Mouse (Mus musculus): ENCODE measurements around the gene Trpv5. TPM values are rescaled to one million over a fixed set of nuclear protein-coding genes. Genes with fewer than 3 reads are reported as not detected.

Gene Trpv5
- polyA plus RNA-seq (2014; fragmentation: Illumina TruSeq; extraction: RNeasy Lipid Tissue Mini Kit (QIAGEN cat#74804); ENCODE audit: low read depth, low replicate concordance), result not detected

GRCm38 (mm10) chr6:41680669-41681068 lies at the start of gene Trpv5:
Trpv5 (minus strand) TSS chr6:41680769.

GRCm38 (mm10) chr6:41704123-41704522 lies 23.6 kb upstream of the Trpv5 start, which contains the start of gene Kel:
Kel (minus strand) TSS chr6:41704339.

GRCm38 (mm10) chr6:41684131-41684530 lies 3.6 kb upstream of the Trpv5 start, which contains the start of gene Llcfc1:
Llcfc1 (plus strand) TSS chr6:41684431.

DNA sequence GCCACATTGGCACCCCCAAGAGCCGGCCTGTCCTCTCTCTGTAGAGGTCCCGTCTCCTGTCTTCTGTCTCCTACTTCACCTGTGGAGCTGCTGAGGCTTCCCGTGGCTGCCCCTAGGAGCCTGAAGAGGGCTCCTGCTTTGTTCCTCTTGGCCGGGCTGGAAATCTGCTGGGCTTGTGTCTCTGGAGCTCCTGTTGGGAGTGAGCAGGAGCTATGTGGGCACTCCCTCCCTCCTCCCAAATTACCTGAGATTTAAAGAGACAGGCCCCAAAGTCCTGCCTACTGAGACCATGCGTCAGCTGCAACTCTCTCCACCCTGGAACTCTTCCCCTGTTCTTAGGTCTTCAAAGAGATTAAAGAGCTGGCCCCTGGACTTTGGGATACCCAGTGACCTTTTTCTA lies 44.4 kb downstream of the Trpv5 start, which contains the start of gene Trpv6:
Gene Trpv6, minus strand, starts transcription at position 228 of the 400 bp plus-strand sequence.

DNA sequence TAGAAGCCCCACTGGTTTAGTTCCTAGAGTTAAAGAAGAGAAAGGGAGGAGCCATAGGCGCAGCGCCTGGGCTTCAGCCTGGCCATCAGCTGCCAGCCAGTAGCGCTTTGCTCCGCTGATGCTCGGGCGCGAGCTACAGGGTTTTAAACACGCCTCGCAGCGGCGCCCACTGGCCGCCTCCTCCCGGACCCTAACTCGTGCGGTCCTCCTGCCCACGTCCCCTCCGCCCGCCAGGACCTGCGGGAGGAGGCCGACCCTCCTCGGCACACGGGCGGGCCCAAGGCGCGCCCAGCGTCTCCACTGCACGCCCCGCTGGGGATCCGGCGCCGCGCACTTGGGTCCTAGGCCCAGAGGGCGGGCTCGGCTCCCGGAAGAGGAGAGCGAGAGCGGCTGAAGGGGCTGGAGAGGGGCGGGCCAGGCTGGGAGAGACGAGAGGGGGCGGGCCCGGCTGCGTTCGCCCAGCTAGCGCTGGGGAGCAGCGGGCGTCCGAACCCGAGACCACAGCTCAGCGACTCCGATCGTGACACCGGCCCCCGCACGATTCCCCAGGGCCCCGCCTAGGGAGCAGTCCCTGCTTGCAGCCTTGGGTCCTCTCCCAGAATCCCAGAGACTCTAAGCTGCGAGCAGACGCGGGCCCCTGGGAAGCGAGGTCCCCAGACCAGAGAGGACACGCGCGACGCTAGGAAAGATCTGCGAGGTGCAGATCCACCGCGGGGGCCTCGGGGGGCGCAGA lies 75.3 kb downstream of the Trpv5 start, which contains the start of gene Ephb6:
Gene Ephb6, plus strand, starts transcription at position 422 of the 733 bp plus-strand sequence.

Other genes starting within 250 kb of the Trpv5 start
- gene Gm10334, start 234.6 kb downstream of the Trpv5 start, polyA plus RNA-seq (2014; fragmentation: Illumina TruSeq; extraction: RNeasy Lipid Tissue Mini Kit (QIAGEN cat#74804); ENCODE audit: low read depth, low replicate concordance), result not detected
- gene Prss1, start 221.8 kb downstream of the Trpv5 start, polyA plus RNA-seq (2014; fragmentation: Illumina TruSeq; extraction: RNeasy Lipid Tissue Mini Kit (QIAGEN cat#74804); ENCODE audit: low read depth, low replicate concordance), result not detected
- not detected for gene Prss2, start 159.0 kb downstream of the Trpv5 start, polyA plus RNA-seq (2014; fragmentation: Illumina TruSeq; extraction: RNeasy Lipid Tissue Mini Kit (QIAGEN cat#74804); ENCODE audit: low read depth, low replicate concordance)
- 0.06 TPM for gene Ephb6, start 75.3 kb downstream of the Trpv5 start, polyA plus RNA-seq (2014; fragmentation: Illumina TruSeq; extraction: RNeasy Lipid Tissue Mini Kit (QIAGEN cat#74804); ENCODE audit: low read depth, low replicate concordance)
- 0.11 TPM for gene Trpv6, start 44.4 kb downstream of the Trpv5 start, polyA plus RNA-seq (2014; fragmentation: Illumina TruSeq; extraction: RNeasy Lipid Tissue Mini Kit (QIAGEN cat#74804); ENCODE audit: low read depth, low replicate concordance)
- gene Llcfc1, start 3.7 kb upstream of the Trpv5 start, polyA plus RNA-seq (2014; fragmentation: Illumina TruSeq; extraction: RNeasy Lipid Tissue Mini Kit (QIAGEN cat#74804); ENCODE audit: low read depth, low replicate concordance), result 681 TPM
- gene Kel, start 23.6 kb upstream of the Trpv5 start, polyA plus RNA-seq (2014; fragmentation: Illumina TruSeq; extraction: RNeasy Lipid Tissue Mini Kit (QIAGEN cat#74804); ENCODE audit: low read depth, low replicate concordance), result 0.94 TPM
- gene Olfr459, start 94.4 kb upstream of the Trpv5 start, polyA plus RNA-seq (2014; fragmentation: Illumina TruSeq; extraction: RNeasy Lipid Tissue Mini Kit (QIAGEN cat#74804); ENCODE audit: low read depth, low replicate concordance), result not detected
- gene Pip, start 166.8 kb upstream of the Trpv5 start, polyA plus RNA-seq (2014; fragmentation: Illumina TruSeq; extraction: RNeasy Lipid Tissue Mini Kit (QIAGEN cat#74804); ENCODE audit: low read depth, low replicate concordance), result not detected
- 2.7 TPM for gene Sval2, start 172.2 kb upstream of the Trpv5 start, polyA plus RNA-seq (2014; fragmentation: Illumina TruSeq; extraction: RNeasy Lipid Tissue Mini Kit (QIAGEN cat#74804); ENCODE audit: low read depth, low replicate concordance)